ENCODE assay signal across 9 mouse cellular contexts in the genomic region with DNA sequence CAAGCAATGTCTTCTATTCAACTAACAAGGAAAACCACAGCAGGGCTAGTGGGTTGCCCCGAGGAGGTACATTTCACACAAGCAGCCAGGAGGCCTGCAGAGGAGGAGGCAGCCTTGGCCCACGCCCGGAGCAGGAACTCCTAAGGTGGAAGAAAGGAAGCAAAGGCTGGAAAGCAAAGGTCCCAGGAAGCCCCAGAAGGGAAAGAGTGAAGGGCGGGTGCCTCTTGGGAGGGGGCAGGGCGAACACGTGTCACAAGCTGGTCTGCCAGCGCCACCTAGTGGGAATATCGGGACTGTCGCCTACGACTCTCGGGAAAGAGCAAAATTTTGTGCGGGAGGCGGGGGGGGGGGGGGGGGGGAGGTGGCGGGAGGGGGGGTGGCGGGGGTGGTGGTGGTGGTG.
DNase-seq lines count a peak whose midpoint lies in the region; ATAC-seq and TF ChIP-seq lines count a peak whose summit lies in the region.
"Had no signal": no experiment of that assay in that cellular context is flagged by ENCODE, and none has a peak within 500 bp of the region (broad histone marks: within the 10 kb centered on the region; RNA-seq: fewer than 3 reads in every experiment).

No protein-coding gene starts in this region.

- peak; percentile 11 to 30 for DNase-seq in heart, adult 18-20 months
- no peak for DNase-seq in heart, adult 8-10 months (ENCODE audit: low spot score)
- DNase-seq in heart, postnatal 25 days (ENCODE audit: low spot score): peak; percentile 1
- peak; percentile 83 to 93 for DNase-seq in layer of hippocampus, adult 2 months (ENCODE audit: low spot score in 2 of 2)
- peak; percentile 54 for DNase-seq in liver, postnatal 0 days
- DNase-seq in ovary, postnatal 10 days (ENCODE audit: low spot score): peak; percentile 16

- H3K4me1 ChIP-seq in embryonic fibroblast, embryonic 13.5 days (ENCODE audit: control insufficient read depth, insufficient read depth, low read length): no peaks in the 10 kb centered on the region
- no peaks in the 10 kb centered on the region for H3K4me1 ChIP-seq in liver, postnatal 0 days (ENCODE audit: insufficient read depth)
- H3K4me1 ChIP-seq: megakaryocyte, embryonic 14.5 days had no signal

- no peak overlapping the region for H3K4me2 ChIP-seq in liver, postnatal 0 days (ENCODE audit: low read depth, low read length)

- no peak for TF ChIP-seq EP300 in liver, postnatal 0 days (IDR thresholded peaks at IDR 0.05; ENCODE audit: low read depth)

- no peaks in the 10 kb centered on the region for H3K36me3 ChIP-seq in liver, postnatal 0 days (replicated peaks; ENCODE audit: insufficient read depth, low read length)

- H3K27ac ChIP-seq in embryonic fibroblast, embryonic 13.5 days (ENCODE audit: insufficient read depth, low read length): no peak overlapping the region
- H3K27ac ChIP-seq in layer of hippocampus, adult 2 months: peak overlapping the region; percentile 90
- H3K27ac ChIP-seq in liver, postnatal 0 days (ENCODE audit: low read depth): no peak overlapping the region

- H3K9me3 ChIP-seq in liver, postnatal 0 days (ENCODE audit: low read length): no peaks in the 10 kb centered on the region

- no peak for ATAC-seq in liver, postnatal 0 days
- no peak for ATAC-seq in granulocyte monocyte progenitor cell, adult 5-6 weeks (replicated peaks; ENCODE audit: poor library complexity, severe bottlenecking)

- H3K9ac ChIP-seq in liver, postnatal 0 days (replicated peaks): no peak overlapping the region

- TF ChIP-seq POLR2A in embryonic fibroblast, embryonic 13.5 days (IDR thresholded peaks at IDR 0.05; ENCODE audit: low read depth, low read length): no peak

- WGBS in liver, postnatal 0 days (ENCODE audit: insufficient replicate concordance): 9% methylated on average over 5 of the region's 15 CpGs

- TF ChIP-seq CTCF in embryonic fibroblast, embryonic 13.5 days (IDR thresholded peaks at IDR 0.05; ENCODE audit: borderline replicate concordance, insufficient read depth, low read length): peak; percentile 81
- TF ChIP-seq CTCF in layer of hippocampus, adult 2 months (conservative IDR thresholded peaks at IDR 0.05): peak; percentile 72
- peak; percentile 59 for TF ChIP-seq CTCF in liver, postnatal 0 days (IDR thresholded peaks at IDR 0.05; ENCODE audit: low read depth)

- intact Hi-C loops in heart, postnatal 25 days (cut with DNase I): loop anchor here (5.0 kb wide), 1 partner anchor 1201 kb away; a partner anchor contains a TSS

- no peak overlapping the region; the same call in 1 of the 2 replicates for H3K4me3 ChIP-seq in embryonic fibroblast, embryonic 13.5 days (ENCODE audit: insufficient read depth, low read length)
- peak overlapping the region; percentile 38 for H3K4me3 ChIP-seq in layer of hippocampus, adult 2 months
- no peak overlapping the region for H3K4me3 ChIP-seq in liver, postnatal 0 days (ENCODE audit: low read depth, low read length)
- H3K4me3 ChIP-seq: megakaryocyte, embryonic 14.5 days had no signal

- no peaks in the 10 kb centered on the region for H3K27me3 ChIP-seq in liver, postnatal 0 days (ENCODE audit: insufficient read depth, low read length)
- H3K27me3 ChIP-seq: megakaryocyte, embryonic 14.5 days had no signal
